Mouse (Mus musculus): ENCODE measurements around the gene Vmn1r211.
A peak's percentile ranks its signal among the peaks of the same experiment; 100 is the strongest.
"Not testable (repeated sequence)": the region's sequence is repeated elsewhere in the genome, so short reads cannot be mapped to it uniquely, and the experiment has no call there.

Gene Vmn1r211

DNA sequence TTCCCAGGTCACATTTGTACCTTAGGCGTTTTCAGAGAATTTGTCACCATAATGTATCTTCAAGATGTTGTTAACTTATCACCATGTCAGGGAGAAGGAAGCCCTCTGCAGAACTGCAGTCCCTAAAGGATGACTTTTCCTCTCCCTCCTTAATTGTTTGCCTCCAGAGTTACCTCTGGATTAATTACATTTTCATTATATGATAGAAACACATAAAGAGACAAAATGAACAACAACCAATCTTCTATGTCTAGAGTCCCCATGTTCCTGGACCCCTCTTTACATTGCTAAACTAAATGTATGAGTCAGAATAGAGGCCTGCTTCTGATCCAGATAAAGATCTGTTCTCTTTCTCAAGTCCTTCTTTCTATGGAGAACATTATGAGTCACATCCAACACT, at the start of gene Vmn1r211:
Gene Vmn1r211, minus strand, starts transcription at position 101 of the 400 bp plus-strand sequence.
- no peak for ATAC-seq (ENCODE audit: low TSS enrichment)

- no peak for ATAC-seq (ENCODE audit: low TSS enrichment)
Observed at GRCm38 (mm10) chr13:22884105-22884504, 26.7 kb upstream of the Vmn1r211 start, which contains the start of gene Vmn1r212. Gene Vmn1r212 (minus strand): TSS chr13:22884205.

GRCm38 (mm10) chr13:22879257-22879656, 21.9 kb upstream of the Vmn1r211 start:
- ATAC-seq (ENCODE audit: low TSS enrichment), result no peak

DNA sequence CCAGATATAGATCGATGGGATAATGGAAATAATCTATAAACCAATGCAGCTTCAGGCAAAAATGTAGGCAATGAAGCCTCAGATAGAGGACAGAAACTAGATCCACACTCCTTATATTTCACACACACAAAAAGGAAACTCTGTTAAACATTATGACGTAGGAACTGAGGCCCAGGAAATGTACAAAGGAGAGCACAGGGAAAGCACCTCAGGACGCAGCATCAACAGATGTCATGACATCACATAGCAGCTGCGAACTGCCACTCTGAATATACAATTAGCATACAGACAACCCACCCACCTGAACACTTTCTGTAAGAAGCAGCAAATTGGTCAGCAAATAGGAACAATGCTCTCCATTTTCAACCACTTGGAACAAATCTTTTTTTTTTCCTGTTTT, 2.6 kb downstream of the Vmn1r211 start:
- no peak for ATAC-seq (ENCODE audit: low TSS enrichment)

- peak; percentile 92 for ATAC-seq (ENCODE audit: low TSS enrichment)
Observed at GRCm38 (mm10) chr13:22846798-22847197, 10.6 kb downstream of the Vmn1r211 start.

GRCm38 (mm10) chr13:22844304-22844703, 13.1 kb downstream of the Vmn1r211 start:
- not testable (repeated sequence) for ATAC-seq (ENCODE audit: low TSS enrichment)

DNA sequence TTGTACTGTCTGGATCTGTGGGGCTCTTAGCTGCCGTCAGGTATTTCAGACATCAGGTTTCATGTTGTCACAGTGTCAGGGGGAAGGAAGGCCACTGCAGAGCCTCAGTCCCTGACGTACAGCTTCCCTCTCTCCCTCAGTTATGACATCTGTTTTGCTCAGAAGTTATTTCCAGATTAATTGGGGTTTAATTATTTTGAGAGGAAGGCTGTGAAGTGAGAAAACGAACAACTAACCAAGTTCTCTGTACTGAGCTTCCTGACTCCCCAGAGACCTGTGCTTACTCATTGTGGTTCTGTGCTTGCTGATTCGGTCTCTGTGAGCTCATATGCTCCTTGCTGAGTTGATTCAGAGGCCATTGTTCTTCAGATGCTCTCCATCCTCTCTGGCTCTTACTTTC, 26.1 kb downstream of the Vmn1r211 start, which contains the start of gene Vmn1r210:
Gene Vmn1r210, minus strand, starts transcription at position 101 of the 400 bp plus-strand sequence.
- ATAC-seq (ENCODE audit: low TSS enrichment), result no peak

- not testable (repeated sequence) for ATAC-seq (ENCODE audit: low TSS enrichment)
Observed at GRCm38 (mm10) chr13:22829395-22829794, 28.0 kb downstream of the Vmn1r211 start.

DNA sequence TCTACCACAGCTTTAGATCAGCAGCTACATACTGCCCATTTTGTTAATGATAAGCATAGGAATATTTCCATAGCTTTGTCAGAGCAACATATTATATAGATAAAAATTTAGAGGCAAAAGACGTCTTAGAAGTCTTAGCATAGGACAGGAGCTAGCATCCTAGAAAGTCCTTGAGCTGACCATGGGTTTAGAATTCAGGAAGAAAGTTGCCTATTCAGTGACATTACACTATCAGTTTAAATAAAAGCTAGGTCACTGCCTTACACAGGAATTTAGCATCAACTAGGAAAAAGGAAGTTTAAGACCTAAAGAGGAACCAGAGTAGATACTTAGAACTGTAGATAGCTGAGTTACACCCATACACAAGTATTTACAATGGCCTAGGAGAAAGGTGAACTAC, 35.8 kb downstream of the Vmn1r211 start:
- not testable (repeated sequence) for ATAC-seq (ENCODE audit: low TSS enrichment)

GRCm38 (mm10) chr13:22809582-22809981, 47.8 kb downstream of the Vmn1r211 start, which contains the start of gene Vmn1r209:
Gene Vmn1r209 (minus strand): TSS chr13:22809682.
- not testable (repeated sequence) for ATAC-seq (ENCODE audit: low TSS enrichment)

Data from frontal cortex, adult (tissue).